Mouse (Mus musculus) heart, postnatal 10 days (tissue): ENCODE measurements around the gene Map3k10. TPM values are rescaled to one million over a fixed set of nuclear protein-coding genes. Genes with fewer than 3 reads are reported as not detected.

ENCODE experiments used
- DNase-seq, 2 experiments: peaks; one replicate each; pipeline ENCODE4 v3.0.0; 2021
- intact Hi-C: fragments of 180-260 bp; cut with DNase I; formaldehyde crosslinking; loops from one replicate; pipeline ENCODE4 v1.15.1; 2025
- total RNA-seq, 2 experiments: library from RNA; stranded (reverse); gene quantifications; 2 replicates each; pipeline ENCODE4 v1.2.3; 2021

The Map3k10 gene
- total RNA-seq = 10 to 100 TPM; 18.1 to 18.9 TPM

DNA sequence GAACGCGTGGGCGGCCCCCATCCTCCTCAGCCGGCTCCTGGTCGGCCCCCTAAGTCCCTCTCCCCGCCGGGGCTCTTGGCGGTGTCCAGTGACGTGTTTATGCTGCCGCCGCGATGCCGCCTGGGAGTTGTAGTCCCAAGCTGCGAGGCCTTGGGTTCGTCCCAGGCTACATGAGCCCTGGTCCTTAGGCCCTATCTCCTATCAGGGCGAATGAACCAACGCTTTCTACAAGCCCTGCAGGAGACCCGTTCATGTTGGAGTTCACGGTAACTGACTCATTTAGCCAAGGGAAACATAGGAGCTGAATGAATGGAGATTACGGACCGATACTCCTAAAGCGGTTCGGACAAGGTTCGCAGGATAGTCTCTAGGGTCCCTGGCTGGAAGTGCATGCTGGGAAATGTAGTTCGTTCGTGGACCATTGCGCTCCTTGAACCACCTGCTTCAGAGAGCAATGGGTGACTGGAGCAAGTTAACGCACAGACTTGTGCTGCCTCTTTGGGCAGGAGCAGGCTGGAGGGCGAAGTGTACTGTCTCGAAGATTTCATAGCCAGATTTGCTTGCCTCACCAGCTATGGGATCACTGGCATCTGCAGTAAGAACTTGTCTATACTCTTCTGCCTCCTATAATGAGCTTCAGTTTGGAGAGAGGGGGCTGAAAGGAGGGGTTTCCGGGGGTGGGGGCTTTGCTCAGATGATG, at the start of gene Map3k10:
Gene Map3k10, minus strand, starts transcription at position 77 of the 700 bp plus-strand sequence.
- intact Hi-C loops = no loop called here

DNA sequence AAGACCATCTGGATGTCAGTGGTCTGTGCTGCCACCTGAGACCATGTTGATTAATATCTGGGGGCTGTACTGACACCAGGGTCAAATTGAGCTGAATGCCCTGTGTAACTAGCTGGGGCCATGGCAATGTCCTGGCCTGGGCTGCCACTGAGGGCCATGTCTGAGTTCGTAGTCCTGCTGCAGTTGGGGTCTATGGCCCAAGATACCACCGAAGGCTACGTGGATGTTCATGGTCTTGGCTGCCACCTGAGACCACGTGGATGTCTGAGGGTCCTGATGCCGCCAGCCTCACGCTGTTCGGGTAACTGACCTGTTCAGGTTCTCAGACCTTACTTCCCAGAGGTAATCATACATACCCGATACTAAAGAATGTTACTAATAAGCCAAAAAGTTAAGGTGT, 47.6 kb upstream of the Map3k10 start:
- DNase-seq = no peak
- intact Hi-C loops = no loop called here

More for the DNA sequence above, at the start of gene Map3k10:
- peak; percentile 96 for DNase-seq

DNA sequence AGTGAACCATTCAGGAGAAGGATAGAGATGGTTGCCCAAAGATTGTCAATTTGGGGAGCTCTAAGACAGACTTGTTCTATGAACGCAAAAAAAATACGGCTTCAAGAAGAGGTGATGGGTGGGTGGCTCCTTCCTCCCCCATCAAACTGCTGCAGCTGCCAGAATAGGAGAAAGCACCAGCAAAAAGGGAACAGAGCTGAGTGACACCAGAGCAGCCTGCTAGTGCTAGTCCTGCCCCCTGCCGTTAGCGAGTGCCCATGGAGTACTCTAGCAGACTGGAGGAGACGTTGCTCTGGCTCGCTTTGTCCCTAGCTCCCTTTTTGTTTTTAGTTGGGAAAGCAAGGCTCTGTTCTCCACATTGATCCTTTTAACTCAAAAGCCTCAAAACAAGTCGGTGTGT, 36.0 kb upstream of the Map3k10 start:
- no peak for DNase-seq
- intact Hi-C loops = no loop called here

DNA sequence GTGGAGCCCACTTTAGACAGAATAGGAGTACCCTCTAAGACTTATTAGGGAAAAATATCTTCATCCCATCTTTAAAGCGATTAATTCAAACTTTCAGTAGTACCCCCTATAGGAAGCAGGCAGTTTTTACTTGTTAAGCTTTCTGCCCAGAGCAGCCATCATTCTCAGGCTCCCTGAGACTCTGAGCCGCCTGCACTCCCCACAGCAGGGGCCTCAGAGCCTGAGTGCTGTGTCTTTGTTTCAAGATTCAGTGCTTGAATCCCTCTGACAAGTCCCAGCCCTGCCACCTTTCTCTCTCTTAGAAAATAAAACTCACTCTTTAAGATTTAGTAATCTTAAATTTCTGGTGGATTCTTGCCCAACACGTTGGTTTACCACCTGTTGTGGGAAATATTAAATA, 22.3 kb upstream of the Map3k10 start:
- no peak for DNase-seq
- intact Hi-C loops = no loop called here

DNA sequence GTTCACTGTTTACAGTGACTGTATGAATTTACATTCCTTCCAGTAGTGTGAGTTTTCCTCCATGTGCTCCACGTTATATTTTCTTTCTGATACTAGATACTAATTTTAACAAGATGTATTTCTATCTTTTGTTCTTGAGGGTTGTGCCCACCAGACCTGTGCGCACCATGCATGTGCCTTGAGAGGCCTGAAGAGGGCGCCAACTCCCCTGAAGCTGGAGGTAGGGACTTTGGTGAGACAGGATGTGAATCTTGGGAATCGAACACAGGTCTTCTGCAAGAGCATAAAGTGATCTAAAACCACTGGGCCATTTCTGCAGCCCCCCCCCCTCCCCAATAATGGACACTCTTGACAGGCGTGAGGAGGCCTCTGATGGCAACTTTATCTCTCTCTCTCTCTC, 16.7 kb upstream of the Map3k10 start:
- intact Hi-C loops = loop anchor here (2.0 kb wide), 1 partner anchor 242 kb away; no protein-coding TSS in a partner anchor
- peak in 1 of 2 experiments; percentile 44 for DNase-seq

DNA sequence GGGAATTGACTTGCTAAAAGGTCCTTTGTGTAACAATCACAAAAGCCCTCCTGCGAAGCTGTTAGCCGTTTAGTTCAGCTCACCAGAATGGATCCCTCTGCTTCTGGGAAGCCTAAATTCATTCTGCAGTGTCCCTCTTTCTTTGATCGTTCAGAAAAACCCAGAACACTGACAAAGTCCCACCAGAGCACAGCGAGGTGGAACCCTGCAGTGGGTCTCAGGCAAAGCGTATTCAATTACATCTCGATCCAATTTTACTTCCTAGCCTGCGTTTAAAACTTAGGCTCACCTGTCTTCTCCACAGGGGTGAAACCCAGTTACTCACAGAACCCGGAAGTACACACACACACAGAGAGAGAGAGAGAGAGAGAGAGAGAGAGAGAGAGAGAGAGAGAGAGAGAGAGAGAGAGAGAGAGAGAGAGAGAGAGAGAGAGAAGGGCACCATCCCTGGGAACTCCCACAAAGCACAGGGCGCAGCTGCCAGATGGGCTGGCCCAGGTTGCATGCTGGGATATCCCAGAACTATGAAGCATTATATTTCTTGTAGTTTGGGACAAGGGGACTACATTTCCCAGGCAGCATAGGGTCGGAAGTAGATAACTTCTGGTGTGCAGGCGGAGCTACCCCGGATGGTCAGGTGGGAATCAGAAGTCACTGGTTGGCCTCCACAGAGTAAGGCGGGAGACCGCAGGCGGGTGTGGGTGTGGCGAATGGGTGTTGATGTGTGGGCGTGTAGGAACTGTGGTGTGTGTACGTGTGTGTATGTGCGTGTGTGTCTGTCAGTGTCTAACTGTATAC, 14.6 kb upstream of the Map3k10 start, which contains the start of gene Zfp607b:
Gene Zfp607b, plus strand, starts transcription at position 526 of the 798 bp plus-strand sequence.
- peak; percentile 94 to 95 for DNase-seq
- intact Hi-C loops = loop anchor here (5.0 kb wide), 2 partner anchors 38 to 97 kb away; partner anchors contain the start of gene Akt2

DNA sequence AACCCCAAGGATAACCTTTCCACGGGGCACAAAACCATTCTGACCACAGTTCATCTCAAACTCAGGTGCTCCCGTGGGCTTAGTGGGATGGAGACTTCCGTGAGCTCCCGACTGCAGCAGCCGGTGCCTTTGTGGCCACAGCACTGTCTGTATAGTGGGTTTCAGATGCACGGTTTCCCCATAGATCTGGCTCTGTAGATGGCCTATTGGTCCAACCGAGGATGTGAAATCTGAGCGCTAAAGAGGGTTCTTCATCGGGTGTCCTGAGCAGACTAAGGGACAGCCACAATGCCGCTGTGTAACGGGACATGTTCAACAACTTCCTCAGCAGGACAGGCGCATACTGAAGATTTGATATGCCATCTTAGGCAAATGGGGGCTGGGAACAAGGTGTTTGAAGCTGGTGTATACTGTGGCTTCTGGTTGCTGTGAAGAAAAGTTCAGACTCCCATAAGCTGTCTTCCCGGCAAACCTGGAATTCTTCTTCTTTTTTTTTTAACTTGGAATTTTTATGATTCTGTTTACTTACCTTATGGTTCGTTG, 13.9 kb upstream of the Map3k10 start:
- intact Hi-C loops = loop anchor here (5.0 kb wide), 2 partner anchors 39 to 96 kb away; partner anchors contain the start of gene Akt2
- no peak for DNase-seq

DNA sequence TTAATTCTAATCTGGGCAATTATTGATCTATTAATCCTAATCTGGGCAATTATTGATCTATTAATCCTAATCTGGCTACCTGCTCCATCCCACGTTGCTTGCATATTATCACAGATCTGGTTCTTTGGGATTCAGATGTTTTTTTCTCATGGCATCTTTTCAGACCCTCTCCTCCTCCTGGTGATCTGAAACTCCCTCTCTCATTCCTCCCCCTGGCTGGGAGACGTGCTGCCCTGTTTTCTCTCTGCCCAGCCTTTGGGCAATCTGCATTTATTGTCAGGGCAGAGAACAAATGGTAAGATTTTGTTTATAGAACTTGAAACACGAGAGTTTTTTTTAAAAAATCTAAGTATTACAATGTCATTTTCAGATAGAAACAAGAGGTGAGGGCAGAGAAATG, 13.4 kb upstream of the Map3k10 start:
- no peak for DNase-seq
- intact Hi-C loops = loop anchor here (5.0 kb wide), 2 partner anchors 39 to 96 kb away; partner anchors contain the start of gene Akt2

DNA sequence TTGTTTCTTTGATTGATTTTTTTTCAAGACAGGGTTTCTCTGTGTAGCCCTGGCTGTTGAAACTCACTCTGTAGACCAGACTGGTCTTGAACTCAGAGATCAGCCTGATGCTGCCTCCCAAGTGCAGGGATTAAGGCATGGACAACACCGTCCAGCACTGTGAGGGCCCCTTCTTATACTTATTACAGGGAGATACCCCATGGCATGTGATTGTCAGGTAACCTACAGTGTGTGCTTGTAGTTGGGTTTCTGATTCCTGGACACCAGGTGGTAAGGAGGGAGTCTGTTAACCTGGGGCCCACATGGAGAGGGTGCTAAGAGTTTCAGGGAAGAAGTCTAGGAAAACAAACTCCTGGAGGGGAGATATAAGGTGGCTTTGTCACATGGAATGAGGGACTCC, 12.6 kb upstream of the Map3k10 start:
- intact Hi-C loops = loop anchor here (5.0 kb wide), 2 partner anchors 40 to 95 kb away; partner anchors contain the start of gene Akt2
- DNase-seq = no peak

DNA sequence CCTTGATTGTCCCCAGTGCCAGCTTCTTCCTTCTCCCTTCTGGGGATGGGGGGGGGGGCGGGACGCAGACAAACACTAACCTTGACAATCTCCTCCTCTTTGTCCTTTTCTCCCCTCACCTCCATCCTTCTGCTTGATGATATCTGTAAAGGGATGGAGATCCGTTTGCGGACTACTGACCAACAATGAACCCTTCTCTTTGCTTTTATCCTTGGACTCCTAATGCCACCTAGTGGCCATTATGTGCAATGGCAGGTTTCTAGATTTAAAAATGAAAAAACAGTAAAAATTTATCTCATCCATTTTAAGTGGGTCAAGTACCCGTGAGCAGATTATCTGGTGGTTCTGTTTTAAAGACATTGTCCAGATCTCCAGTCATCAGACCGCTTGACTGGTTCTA, 11.3 kb upstream of the Map3k10 start:
- intact Hi-C loops = loop anchor here (1.0 to 5.0 kb wide), 4 partner anchors 34 to 349 kb away; partner anchors contain the start of genes Akt2 and Ltbp4
- peak in 1 of 2 experiments; percentile 32 for DNase-seq

DNA sequence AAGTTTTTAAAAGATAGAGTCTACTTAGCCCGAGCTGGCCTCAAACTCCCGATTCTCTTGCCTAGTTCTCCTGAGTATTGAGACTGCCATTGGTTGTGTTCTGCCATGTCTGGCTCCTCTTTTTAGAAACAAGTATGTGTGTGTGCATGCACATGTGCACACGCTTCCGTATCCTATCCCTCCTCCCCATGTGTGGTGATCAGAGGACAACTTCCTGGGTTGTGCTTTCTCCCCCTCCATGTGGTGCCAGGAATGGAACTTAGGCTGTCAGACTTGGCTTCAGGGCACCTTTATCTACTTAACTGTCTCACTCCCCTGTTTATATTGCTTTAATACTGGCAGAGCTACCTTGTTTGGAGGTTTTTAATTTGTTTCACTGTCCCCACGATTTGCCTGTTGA, 10.8 kb upstream of the Map3k10 start:
- no peak for DNase-seq
- intact Hi-C loops = loop anchor here (1.0 to 5.0 kb wide), 4 partner anchors 34 to 348 kb away; partner anchors contain the start of genes Akt2 and Ltbp4

DNA sequence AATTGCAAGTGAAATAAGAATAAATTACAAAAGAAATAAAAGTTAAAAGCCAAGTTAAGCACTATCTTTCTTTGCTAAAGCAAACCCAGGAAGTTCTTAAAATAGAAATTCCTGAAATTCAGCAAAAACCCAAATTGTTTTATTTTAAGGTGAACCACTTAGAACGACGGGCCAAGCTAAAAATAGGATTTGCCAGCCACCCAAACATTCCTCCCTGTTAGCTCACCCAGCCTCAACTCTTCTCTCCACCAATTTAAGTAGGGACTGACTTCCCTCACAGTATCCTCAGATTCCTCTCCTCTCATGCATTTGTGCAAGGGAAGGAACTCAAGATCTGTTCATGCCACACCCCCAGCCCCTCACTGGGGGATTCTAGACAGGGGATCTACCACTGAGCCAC, 8.8 kb upstream of the Map3k10 start:
- no peak for DNase-seq
- intact Hi-C loops = no loop called here

DNA sequence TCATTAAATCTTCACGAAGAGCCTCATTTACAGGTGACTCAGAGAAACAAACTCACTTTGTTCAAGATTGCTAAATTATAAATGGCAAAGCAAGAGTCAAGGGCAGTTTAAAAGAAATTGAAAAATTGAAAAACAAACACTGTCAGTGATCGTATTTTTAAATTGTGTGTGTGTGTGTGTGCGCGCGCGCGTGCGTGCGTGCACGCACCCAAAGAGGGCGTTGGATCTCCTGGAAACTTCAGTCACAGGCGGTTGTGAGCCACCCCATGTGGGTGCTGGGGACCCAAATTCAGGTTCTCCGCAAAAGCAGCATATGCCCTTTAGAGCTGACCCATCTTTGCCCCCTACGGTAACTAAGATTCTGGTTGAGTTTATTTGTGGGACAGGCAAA, 819 bp upstream of the Map3k10 start:
- DNase-seq = no peak
- intact Hi-C loops = no loop called here

DNA sequence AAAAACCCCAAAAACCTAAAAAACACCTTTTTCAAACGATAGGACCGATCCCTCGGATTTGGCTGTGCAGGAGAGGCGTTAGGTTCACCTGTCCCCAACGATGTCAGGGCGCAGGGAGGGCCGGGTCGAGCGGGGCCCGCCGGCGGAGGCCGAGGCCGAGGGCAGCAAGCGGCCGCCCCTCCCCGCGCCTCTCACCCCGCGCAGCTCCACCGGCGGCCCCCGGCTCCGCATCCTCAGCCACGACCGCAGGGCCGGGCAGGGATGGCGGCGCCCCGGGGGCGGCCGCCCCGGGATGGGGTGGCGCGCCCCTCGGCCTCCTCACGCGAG, 240 bp downstream of the Map3k10 start:
- no peak for DNase-seq
- intact Hi-C loops = no loop called here

DNA sequence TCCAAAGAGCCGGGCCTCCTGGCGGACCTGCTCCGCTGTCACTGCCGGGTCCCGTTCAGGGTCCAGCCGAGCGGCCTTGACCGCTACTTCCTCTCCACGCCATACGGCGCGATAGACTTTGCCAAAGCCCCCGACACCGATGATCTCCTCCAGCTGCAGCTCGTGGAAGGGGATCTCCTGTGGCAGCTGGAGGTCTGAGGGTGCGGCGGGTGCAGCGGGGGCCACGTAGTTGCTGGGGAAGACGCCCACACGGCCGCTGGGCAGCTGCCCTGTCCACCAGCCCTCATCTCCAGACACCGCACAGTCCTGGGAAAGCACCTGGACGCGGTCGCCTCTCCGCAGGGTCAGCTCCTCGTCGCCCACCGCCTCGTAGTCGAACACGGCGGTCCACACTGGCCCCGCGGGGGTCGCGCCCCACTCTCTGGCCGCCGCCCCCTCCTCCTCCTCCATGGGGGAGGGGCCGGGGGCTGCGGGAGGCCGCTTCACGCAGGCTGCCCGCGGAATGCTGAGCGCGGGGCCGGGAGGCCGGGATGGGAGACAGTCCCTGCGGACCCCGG, 745 bp downstream of the Map3k10 start:
- intact Hi-C loops = no loop called here

DNA sequence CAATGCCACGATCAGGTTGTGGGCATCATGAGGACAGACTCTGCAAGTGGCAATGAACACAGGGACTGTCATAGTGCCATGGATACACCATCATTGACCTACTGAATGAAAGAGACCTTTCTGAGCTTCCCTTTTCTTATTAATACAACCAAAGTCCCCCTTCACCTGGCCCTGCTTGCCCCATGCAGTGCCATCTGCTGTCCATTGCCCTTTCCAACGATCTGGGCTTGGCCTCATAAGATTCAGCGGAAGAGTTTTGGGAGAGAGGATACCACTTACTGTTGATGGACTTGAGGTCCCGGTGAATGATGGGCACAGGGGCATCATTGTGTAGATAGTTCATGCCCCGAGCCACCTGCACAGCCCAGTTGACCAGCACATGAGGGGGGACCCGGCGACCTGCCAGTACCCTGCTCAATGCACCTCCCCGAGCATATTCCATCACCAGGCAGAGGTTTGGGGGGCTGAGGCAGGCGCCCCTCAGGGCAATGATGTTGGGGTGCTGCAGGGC, 1.3 kb downstream of the Map3k10 start:
- no peak for DNase-seq
- intact Hi-C loops = no loop called here

More for the DNA sequence above, 745 bp downstream of the Map3k10 start:
- peak; percentile 18 to 37 for DNase-seq

DNA sequence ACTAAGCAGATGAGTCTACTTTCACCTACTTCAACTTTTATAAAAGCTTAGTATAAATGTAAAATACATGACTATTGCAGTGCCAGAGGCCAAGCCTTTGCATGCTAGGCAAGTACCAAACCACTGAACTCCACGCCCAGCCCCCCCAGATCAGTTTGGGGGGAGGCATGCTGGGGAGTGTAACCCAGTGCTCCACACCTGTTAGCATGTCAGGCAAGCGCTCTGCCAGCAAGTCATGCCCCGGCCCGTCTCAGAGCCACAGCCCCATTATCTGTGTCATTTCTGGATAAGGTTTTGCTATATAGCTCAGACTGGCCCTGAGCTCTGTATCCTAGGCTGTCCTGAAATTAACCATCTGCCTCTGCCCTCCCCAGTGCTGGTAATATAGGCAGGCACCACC, 12.4 kb downstream of the Map3k10 start:
- intact Hi-C loops = no loop called here
- DNase-seq = no peak

DNA sequence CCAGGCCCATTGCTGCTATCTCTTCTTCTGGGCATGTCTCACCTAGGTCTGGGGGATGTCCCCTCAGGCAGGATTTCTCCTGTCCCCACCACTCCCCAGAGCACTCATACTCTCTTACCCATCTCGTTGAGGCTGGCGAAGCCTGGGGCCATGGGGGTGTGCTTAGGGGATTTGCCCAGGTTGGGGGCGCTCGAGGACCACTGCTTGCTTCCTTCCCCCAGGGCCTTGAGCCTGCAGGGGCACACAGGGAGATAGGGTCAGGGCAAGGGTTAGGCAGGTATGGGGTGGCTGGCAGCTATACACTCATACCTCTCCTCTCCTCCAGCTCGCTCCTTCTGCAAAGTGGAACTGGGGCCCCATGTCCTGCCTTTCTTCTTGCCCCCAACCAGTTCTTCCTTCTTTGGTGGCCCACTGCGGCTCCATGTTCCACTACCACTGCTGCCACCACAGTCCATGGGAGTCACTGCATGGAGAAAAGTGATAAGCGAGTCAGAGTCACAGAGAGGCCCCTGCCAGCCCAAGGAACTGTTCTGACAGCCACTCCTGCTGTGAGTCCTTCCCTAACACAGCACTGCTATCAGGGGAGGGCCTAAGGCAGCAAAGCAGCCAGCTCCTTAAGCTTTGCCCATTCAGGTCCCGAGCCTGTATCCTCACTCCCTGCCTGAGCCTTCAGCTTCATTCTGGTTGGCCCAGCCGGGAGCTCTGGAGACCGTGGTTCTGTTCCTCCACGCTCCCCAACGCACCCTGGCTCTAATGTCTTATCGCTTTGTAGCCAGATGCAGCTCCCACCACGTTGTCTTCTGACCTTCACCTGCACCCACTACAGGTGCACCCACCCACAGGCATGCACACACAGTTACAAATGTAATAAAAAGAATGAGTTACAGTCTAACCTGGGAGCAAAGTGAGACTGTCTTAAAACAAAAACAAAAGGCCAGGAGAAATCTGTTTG, 15.4 kb downstream of the Map3k10 start:
- DNase-seq = no peak
- intact Hi-C loops = no loop called here

DNA sequence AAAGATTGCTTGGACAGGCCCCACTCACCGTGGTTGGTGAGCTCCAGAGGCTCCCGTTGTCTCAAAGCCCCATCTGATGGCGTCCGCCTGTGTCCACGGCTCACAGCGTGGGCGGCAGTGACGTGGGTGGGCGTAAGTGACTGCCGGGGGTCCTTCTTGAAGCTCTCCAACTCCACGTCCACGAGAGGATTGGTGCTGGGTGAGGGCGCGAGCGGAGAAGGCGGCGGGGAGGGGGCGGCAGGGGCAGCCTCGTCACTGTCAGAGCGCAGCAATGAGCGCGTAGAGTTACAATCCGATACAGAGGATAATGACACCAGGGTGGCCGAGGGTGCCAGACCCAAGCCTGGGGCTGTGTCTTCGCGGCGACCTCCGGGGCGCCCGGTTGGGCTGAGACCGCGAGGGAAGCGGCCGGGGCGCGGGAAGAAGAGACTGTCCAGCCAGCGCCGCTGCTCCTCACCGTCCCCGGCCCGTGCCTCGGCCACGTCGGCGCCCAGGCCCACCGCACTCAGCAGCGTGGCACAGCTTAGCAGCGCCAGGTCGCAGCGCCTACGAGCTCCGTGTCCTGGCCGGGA, 16.5 kb downstream of the Map3k10 start:
- no peak for DNase-seq
- intact Hi-C loops = no loop called here
